Mouse (Mus musculus): ENCODE results near the gene Aco1. TPM values are rescaled to one million over a fixed set of nuclear protein-coding genes. Genes with fewer than 3 reads are reported as not detected.

Aco1 gene
- polyA plus RNA-seq, 1 experiment from 2014 or later: 48.2 TPM

DNA sequence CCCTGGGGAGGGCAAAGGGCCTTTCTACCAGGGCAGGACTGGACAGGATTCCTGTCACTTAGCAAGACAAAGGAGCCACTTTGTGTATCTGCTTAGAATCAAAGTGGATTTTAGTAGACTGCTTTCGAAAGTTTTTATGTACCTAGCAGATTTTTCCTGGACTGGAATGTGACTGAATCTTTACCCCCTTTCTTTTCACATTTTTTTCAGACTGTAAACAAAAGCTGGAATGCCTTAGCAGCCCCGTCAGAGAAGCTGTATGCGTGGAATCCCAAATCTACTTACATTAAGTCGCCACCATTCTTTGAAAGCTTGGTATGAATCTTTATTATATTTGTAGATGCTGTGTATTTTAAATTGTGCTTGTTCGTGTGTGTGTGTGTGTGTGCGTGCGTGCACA, 45.1 kb downstream of the Aco1 start:
- Histone ChIP-seq H3K4me2 (ENCODE audit: low read length) (no peak overlapping the region), H3K4me1 (ENCODE audit: control insufficient read depth, insufficient read depth, low read length) (no peaks in the 10 kb centered on the region), H3K4me3 (replicated peaks; ENCODE audit: low read depth, low read length) (no peak overlapping the region), H3K9ac (replicated peaks; ENCODE audit: low read length) (no peak overlapping the region), H3K9me3 (ENCODE audit: control insufficient read depth, low read length) (no peaks in the 10 kb centered on the region), H3K27me3 (ENCODE audit: control insufficient read depth, insufficient read depth, low read length) (no peaks in the 10 kb centered on the region), H3K27ac (replicated peaks; ENCODE audit: low read depth, low read length) (no peak overlapping the region), H3K36me3 (ENCODE audit: control insufficient read depth, insufficient read depth, low read length) (peaks cover 93% of the 10 kb centered on the region)
- DNase-seq (no peak), ATAC-seq (ENCODE audit: low FRiP score, low TSS enrichment) (no peak)
- 92% methylated on average over 7 of the region's 7 CpGs for WGBS

GRCm38 (mm10) chr4:40192246-40192645, 49.4 kb downstream of the Aco1 start:
- no peaks in the 10 kb centered on the region for H3K9me3 ChIP-seq (ENCODE audit: control insufficient read depth, low read length)
- no peak overlapping the region for H3K9ac ChIP-seq (replicated peaks; ENCODE audit: low read length)
- DNase-seq (no peak), ATAC-seq (ENCODE audit: low FRiP score, low TSS enrichment) (no peak)
- WGBS: 75% methylated on average over 2 of the region's 2 CpGs
- H3K27me3 ChIP-seq (ENCODE audit: control insufficient read depth, insufficient read depth, low read length): no peaks in the 10 kb centered on the region
- no peak overlapping the region for H3K4me2 ChIP-seq (ENCODE audit: low read length)
- peaks cover 85% of the 10 kb centered on the region for H3K36me3 ChIP-seq (ENCODE audit: control insufficient read depth, insufficient read depth, low read length)
- H3K4me3 ChIP-seq (replicated peaks; ENCODE audit: low read depth, low read length): no peak overlapping the region
- H3K27ac ChIP-seq (replicated peaks; ENCODE audit: low read depth, low read length): no peak overlapping the region
- H3K4me1 ChIP-seq (ENCODE audit: control insufficient read depth, insufficient read depth, low read length): no peaks in the 10 kb centered on the region

DNA sequence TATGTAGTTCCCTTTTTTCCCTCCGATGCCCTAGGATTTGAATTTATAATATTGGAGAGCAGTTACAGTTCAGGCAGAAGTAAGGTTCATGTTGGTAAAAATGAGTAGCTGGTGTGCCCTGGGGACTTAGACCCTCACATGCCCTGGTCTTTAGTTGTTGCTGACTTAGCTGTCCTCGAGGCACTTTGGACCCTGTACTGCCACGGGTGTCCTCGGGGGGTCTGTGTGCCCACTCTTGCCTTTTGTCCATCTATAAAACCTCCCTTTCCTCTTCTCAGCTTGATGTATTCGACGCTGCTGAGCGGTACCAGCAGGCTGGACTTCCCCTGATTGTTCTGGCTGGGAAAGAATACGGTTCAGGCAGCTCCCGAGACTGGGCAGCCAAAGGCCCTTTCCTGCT, 50.6 kb downstream of the Aco1 start:
- no peak overlapping the region for H3K27ac ChIP-seq (replicated peaks; ENCODE audit: low read depth, low read length)
- H3K36me3 ChIP-seq (ENCODE audit: control insufficient read depth, insufficient read depth, low read length): peaks cover 85% of the 10 kb centered on the region
- WGBS: 72% methylated on average over 9 of the region's 9 CpGs
- no peak overlapping the region for H3K4me2 ChIP-seq (ENCODE audit: low read length)
- H3K9ac ChIP-seq (replicated peaks; ENCODE audit: low read length): no peak overlapping the region
- H3K9me3 ChIP-seq (ENCODE audit: control insufficient read depth, low read length): no peaks in the 10 kb centered on the region
- DNase-seq (no peak), ATAC-seq (ENCODE audit: low FRiP score, low TSS enrichment) (no peak)
- no peaks in the 10 kb centered on the region for H3K4me1 ChIP-seq (ENCODE audit: control insufficient read depth, insufficient read depth, low read length)
- H3K4me3 ChIP-seq (replicated peaks; ENCODE audit: low read depth, low read length): no peak overlapping the region
- H3K27me3 ChIP-seq (ENCODE audit: control insufficient read depth, insufficient read depth, low read length): no peaks in the 10 kb centered on the region

GRCm38 (mm10) chr4:40195336-40195735, 52.5 kb downstream of the Aco1 start:
- ATAC-seq (ENCODE audit: low FRiP score, low TSS enrichment) (no peak), DNase-seq (no peak)
- peaks cover 74% of the 10 kb centered on the region for H3K36me3 ChIP-seq (ENCODE audit: control insufficient read depth, insufficient read depth, low read length)
- 99% methylated on average over 2 of the region's 2 CpGs for WGBS
- no peaks in the 10 kb centered on the region for H3K27me3 ChIP-seq (ENCODE audit: control insufficient read depth, insufficient read depth, low read length)
- no peak overlapping the region for H3K27ac ChIP-seq (replicated peaks; ENCODE audit: low read depth, low read length)
- H3K4me1 ChIP-seq (ENCODE audit: control insufficient read depth, insufficient read depth, low read length): no peaks in the 10 kb centered on the region
- no peak overlapping the region for H3K9ac ChIP-seq (replicated peaks; ENCODE audit: low read length)
- no peaks in the 10 kb centered on the region for H3K9me3 ChIP-seq (ENCODE audit: control insufficient read depth, low read length)
- H3K4me3 ChIP-seq (replicated peaks; ENCODE audit: low read depth, low read length): no peak overlapping the region
- H3K4me2 ChIP-seq (ENCODE audit: low read length): no peak overlapping the region

- Histone ChIP-seq H3K4me2 (ENCODE audit: low read length) (no peak overlapping the region), H3K9me3 (ENCODE audit: control insufficient read depth, low read length) (no peaks in the 10 kb centered on the region), H3K9ac (replicated peaks; ENCODE audit: low read length) (no peak overlapping the region), H3K4me1 (ENCODE audit: control insufficient read depth, insufficient read depth, low read length) (no peaks in the 10 kb centered on the region), H3K27me3 (ENCODE audit: control insufficient read depth, insufficient read depth, low read length) (no peaks in the 10 kb centered on the region), H3K27ac (replicated peaks; ENCODE audit: low read depth, low read length) (no peak overlapping the region), H3K4me3 (replicated peaks; ENCODE audit: low read depth, low read length) (no peak overlapping the region), H3K36me3 (ENCODE audit: control insufficient read depth, insufficient read depth, low read length) (peaks cover 24% of the 10 kb centered on the region)
- 93% methylated on average over 6 of the region's 6 CpGs for whole genome bisulfite sequencing
- ATAC-seq (ENCODE audit: low FRiP score, low TSS enrichment) (no peak), DNase-seq (no peak)
Observed at GRCm38 (mm10) chr4:40202205-40202604, 59.3 kb downstream of the Aco1 start.

DNA sequence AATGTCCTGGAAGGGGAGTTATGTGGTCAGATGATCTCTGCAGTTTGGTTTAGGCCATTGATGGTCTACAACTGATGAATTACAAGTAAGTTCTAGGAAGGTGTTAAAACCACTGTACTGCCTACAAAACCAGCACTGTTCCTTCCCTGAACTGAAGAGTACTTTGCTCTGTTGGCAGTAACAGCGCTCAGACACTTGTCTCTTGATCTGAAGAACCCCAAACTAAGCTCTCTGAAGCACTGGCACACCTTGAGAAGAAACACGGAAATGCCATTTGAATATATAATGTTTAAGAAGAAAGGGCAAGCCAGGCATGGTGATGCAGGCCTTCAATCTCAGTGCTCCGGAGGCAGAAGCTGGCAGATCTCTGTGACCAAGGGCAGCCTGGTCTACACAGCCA, 61.5 kb downstream of the Aco1 start:
- WGBS: 94% methylated on average over 3 of the region's 3 CpGs
- H3K36me3 ChIP-seq (ENCODE audit: control insufficient read depth, insufficient read depth, low read length): peaks cover 6% of the 10 kb centered on the region; the same call in 1 of the 2 replicates

DNA sequence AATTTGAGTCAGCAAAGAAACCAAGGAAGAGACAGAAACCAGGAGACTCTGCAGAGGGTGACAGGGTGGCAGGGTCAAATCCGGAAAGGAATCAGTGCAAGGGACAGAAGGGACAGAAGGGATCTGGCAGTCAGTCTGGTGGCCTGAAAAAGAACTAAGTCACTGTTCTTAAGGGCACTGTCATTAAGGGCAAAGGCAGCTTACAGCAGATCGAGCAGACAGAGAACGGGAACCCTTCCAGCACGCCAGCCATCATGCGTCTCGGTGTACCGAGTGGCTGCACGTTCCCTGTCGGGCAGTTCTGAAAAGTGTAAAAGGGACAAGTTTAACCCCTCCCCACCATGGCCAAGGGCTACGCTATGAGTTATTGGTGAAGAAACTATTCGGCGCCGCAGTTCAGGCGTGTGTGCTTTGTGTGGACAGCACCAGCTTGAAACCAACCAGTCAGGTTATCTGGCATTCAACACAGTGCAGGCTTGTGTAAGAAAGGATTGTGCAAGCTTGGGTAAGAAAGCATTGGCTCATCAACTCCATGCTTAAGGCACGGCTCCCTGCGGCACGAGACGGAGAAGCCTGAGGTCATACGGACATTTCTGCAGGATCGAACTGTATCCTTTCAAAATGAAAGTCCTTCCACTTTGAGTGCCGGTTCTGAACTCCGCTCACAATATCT, 62.5 kb downstream of the Aco1 start:
- no peaks in the 10 kb centered on the region for H3K9me3 ChIP-seq (ENCODE audit: control insufficient read depth, low read length)
- DNase-seq (no peak), ATAC-seq (ENCODE audit: low FRiP score, low TSS enrichment) (no peak)
- H3K4me3 ChIP-seq (replicated peaks; ENCODE audit: low read depth, low read length): no peak overlapping the region
- H3K9ac ChIP-seq (replicated peaks; ENCODE audit: low read length): no peak overlapping the region
- no peak overlapping the region for H3K4me2 ChIP-seq (ENCODE audit: low read length)
- H3K4me1 ChIP-seq (ENCODE audit: control insufficient read depth, insufficient read depth, low read length): no peaks in the 10 kb centered on the region
- H3K27ac ChIP-seq (replicated peaks; ENCODE audit: low read depth, low read length): no peak overlapping the region
- H3K27me3 ChIP-seq (ENCODE audit: control insufficient read depth, insufficient read depth, low read length): no peaks in the 10 kb centered on the region
- 94% methylated on average over 22 of the region's 22 CpGs for WGBS
- peaks cover 4% of the 10 kb centered on the region; the same call in 1 of the 2 replicates for H3K36me3 ChIP-seq (ENCODE audit: control insufficient read depth, insufficient read depth, low read length)

More for the DNA sequence above, 61.5 kb downstream of the Aco1 start:
- Histone ChIP-seq H3K9me3 (ENCODE audit: control insufficient read depth, low read length) (no peaks in the 10 kb centered on the region), H3K27me3 (ENCODE audit: control insufficient read depth, insufficient read depth, low read length) (no peaks in the 10 kb centered on the region), H3K27ac (replicated peaks; ENCODE audit: low read depth, low read length) (no peak overlapping the region), H3K9ac (replicated peaks; ENCODE audit: low read length) (no peak overlapping the region), H3K4me2 (ENCODE audit: low read length) (no peak overlapping the region), H3K4me3 (replicated peaks; ENCODE audit: low read depth, low read length) (no peak overlapping the region), H3K4me1 (ENCODE audit: control insufficient read depth, insufficient read depth, low read length) (no peaks in the 10 kb centered on the region)
- ATAC-seq (ENCODE audit: low FRiP score, low TSS enrichment) (no peak), DNase-seq (no peak)

DNA sequence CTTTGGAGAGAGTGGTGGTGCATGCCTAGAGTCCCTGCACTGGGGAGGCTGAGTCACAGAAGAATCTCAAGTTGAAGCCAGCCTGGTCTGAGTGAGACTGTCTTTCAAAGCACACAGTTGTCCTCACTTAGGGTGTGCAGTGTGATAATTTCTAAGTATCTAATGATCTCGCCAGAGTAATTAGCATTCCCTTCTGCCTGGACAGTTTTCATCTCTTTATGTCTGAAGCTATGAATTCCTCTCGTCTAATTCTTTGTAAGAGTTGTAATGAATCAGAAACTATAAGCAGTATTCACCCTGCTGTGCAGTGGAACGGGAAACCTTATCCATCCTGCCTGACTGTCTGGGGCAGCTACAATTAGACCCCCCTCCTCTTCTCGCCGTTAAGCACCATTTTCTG, 64.8 kb downstream of the Aco1 start:
- ATAC-seq (ENCODE audit: low FRiP score, low TSS enrichment): no peak
- WGBS: 81% methylated on average over 5 of the region's 5 CpGs
- no peaks in the 10 kb centered on the region for H3K27me3 ChIP-seq (ENCODE audit: control insufficient read depth, insufficient read depth, low read length)
- DNase-seq: no peak
- H3K36me3 ChIP-seq (ENCODE audit: control insufficient read depth, insufficient read depth, low read length): no peaks in the 10 kb centered on the region
- H3K9me3 ChIP-seq (ENCODE audit: control insufficient read depth, low read length): no peaks in the 10 kb centered on the region
- H3K4me2 ChIP-seq (ENCODE audit: low read length): no peak overlapping the region
- H3K4me3 ChIP-seq (replicated peaks; ENCODE audit: low read depth, low read length): no peak overlapping the region
- no peak overlapping the region for H3K9ac ChIP-seq (replicated peaks; ENCODE audit: low read length)
- H3K4me1 ChIP-seq (ENCODE audit: control insufficient read depth, insufficient read depth, low read length): no peaks in the 10 kb centered on the region
- H3K27ac ChIP-seq (replicated peaks; ENCODE audit: low read depth, low read length): no peak overlapping the region

DNA sequence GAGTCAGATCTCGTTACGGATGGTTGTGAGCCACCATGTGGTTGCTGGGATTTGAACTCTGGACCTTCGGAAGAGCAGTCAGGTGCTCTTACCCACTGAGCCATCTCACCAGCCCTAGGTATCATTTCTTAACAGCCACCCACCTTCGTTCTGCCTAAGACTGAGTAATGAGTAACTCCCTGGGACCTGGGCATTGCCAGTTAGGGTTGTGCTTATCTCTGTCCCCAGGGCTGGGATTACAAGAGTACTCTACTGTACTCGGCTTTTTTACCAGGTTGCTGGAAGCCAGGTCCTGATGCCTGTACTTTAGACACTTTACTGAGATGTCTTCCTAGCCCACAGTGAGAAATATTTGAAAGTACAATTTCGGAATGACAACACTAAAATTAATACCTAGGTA, 69.3 kb downstream of the Aco1 start:
- 91% methylated on average over 4 of the region's 6 CpGs for WGBS
- Histone ChIP-seq H3K9me3 (ENCODE audit: control insufficient read depth, low read length) (no peaks in the 10 kb centered on the region), H3K4me3 (replicated peaks; ENCODE audit: low read depth, low read length) (no peak overlapping the region), H3K27ac (replicated peaks; ENCODE audit: low read depth, low read length) (no peak overlapping the region), H3K27me3 (ENCODE audit: control insufficient read depth, insufficient read depth, low read length) (no peaks in the 10 kb centered on the region), H3K4me1 (ENCODE audit: control insufficient read depth, insufficient read depth, low read length) (no peaks in the 10 kb centered on the region), H3K4me2 (ENCODE audit: low read length) (no peak overlapping the region), H3K36me3 (ENCODE audit: control insufficient read depth, insufficient read depth, low read length) (no peaks in the 10 kb centered on the region), H3K9ac (replicated peaks; ENCODE audit: low read length) (no peak overlapping the region)
- DNase-seq (no peak), ATAC-seq (ENCODE audit: low FRiP score, low TSS enrichment) (no peak)

Data from midbrain, embryonic 14.5 days (tissue).